Mouse (Mus musculus) midbrain, embryonic 14.5 days (tissue): ENCODE data around the gene Tjp2. TPM values are rescaled to one million over a fixed set of nuclear protein-coding genes. Genes with fewer than 3 reads are reported as not detected.

Source experiments
- ATAC-seq: fragments of 200-750 bp; cut with Nextera tagmentation; 2 replicates; pipeline ENCODE4 v1.8.0; 2017; ENCODE audit warnings: moderate number of reproducible peaks, moderate library complexity; ENCODE audit not compliant: low FRiP score, low TSS enrichment
- DNase-seq: peaks from one replicate; pipeline ENCODE4 v3.0.0-alpha.2; 2015
- H3K27ac ChIP-seq: fragments of 300-500 bp; sonication (generic); replicated peaks from 2 replicates; pipeline ENCODE4 v1.5.1; 2014; ENCODE audit warnings: mild to moderate bottlenecking, low read depth, low read length, moderate library complexity
- H3K27me3 ChIP-seq: fragments of 300-500 bp; sonication (generic); 2 replicates; pipeline ENCODE4 v1.6.1; 2014; ENCODE audit warnings: low read length, control low read depth, mixed read lengths; ENCODE audit not compliant: control insufficient read depth, insufficient read depth
- H3K36me3 ChIP-seq: fragments of 300-500 bp; sonication (generic); 2 replicates; pipeline ENCODE4 v1.6.1; 2014; ENCODE audit warnings: low read length, control low read depth; ENCODE audit not compliant: control insufficient read depth, insufficient read depth
- H3K4me1 ChIP-seq: fragments of 300-500 bp; sonication (generic); 2 replicates; pipeline ENCODE4 v1.6.1; 2014; ENCODE audit warnings: mild to moderate bottlenecking, antibody characterized with exemption, low read length, control low read depth; ENCODE audit not compliant: control insufficient read depth, insufficient read depth
- H3K4me2 ChIP-seq: fragments of 300-500 bp; sonication (generic); 2 replicates; pipeline ENCODE4 v1.6.1; 2014; ENCODE audit warnings: mild to moderate bottlenecking, low read length, moderate library complexity
- H3K4me3 ChIP-seq: fragments of 300-500 bp; sonication (generic); replicated peaks from 2 replicates; pipeline ENCODE4 v1.5.1; 2014; ENCODE audit warnings: low read depth, low read length
- H3K9ac ChIP-seq: fragments of 300-500 bp; sonication (generic); replicated peaks from 2 replicates; pipeline ENCODE4 v1.6.1; 2014; ENCODE audit warnings: mild to moderate bottlenecking, low read length, moderate library complexity
- H3K9me3 ChIP-seq: fragments of 300-500 bp; sonication (generic); 2 replicates; pipeline ENCODE4 v1.6.1; 2016; ENCODE audit warnings: low read length, control low read depth, mixed read lengths; ENCODE audit not compliant: control insufficient read depth
- WGBS: fragments of 180-500 bp; shearing (Covaris S2); extraction: QIAGEN DNeasy Blood & Tissue Kit; methylation state at CpG from one replicate; pipeline ENCODE4 v1.1.7; 2014; 5-methylcytosine and 5-hydroxymethylcytosine counted together
- polyA plus RNA-seq: library from polyadenylated mRNA; unstranded; fragments of >200 nt; fragmentation: Nextera tagmentation; extraction: Ambion mirVana; gene quantifications from 2 replicates; pipeline ENCODE4 v1.2.1, GENCODE M21; 2014

Tjp2 gene
- polyA plus RNA-seq, 1 experiment from 2014 or later = 15.5 TPM

DNA sequence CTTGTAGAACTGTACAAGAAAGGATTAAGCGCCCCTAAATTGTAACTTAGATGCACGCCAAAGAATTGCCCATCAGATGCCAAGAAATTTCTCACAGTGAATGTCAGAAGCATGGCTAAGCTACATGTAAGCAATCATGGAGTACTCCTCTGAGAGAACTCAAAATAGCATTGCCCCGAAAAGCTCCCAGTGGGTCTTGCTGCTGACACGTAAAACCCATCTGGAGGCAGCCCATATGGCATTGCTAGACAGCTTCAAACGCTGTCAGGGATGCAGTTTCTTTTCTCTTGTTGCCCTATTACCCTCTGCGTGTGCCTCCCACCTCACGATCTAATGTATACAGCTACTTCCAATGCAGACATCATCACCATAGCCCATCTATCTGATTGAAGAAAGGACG lies 166.0 kb downstream of the Tjp2 start:
- 89% methylated on average over 8 of the region's 8 CpGs for WGBS
- no peaks in the 10 kb centered on the region for H3K27me3 ChIP-seq
- no peaks in the 10 kb centered on the region for H3K4me1 ChIP-seq
- H3K9ac ChIP-seq = no peak overlapping the region
- no peak overlapping the region for H3K4me3 ChIP-seq
- no peaks in the 10 kb centered on the region for H3K36me3 ChIP-seq
- no peak for ATAC-seq
- H3K9me3 ChIP-seq = no peaks in the 10 kb centered on the region
- no peak overlapping the region for H3K4me2 ChIP-seq
- H3K27ac ChIP-seq = no peak overlapping the region
- DNase-seq = no peak

DNA sequence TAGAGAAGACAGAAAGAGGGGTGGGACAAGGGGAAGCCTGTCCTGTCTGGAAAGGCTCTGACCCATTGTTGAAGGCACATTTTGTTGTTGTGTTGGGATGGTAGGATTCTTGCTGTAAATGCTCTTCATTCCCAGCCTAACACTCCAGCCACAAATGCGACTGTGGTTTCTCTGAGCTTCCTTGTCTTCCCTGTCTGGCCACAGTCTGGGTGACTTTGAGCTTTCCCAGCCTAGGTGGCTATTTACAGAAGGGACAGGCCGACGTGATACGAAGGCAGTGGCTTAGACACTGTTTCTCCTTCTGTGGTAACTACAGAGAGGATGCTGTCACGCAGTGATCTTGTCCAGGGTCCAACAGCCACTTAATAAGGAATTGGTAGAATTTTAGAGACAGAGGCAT lies 166.8 kb downstream of the Tjp2 start:
- WGBS = 90% methylated on average over 5 of the region's 5 CpGs
- Histone ChIP-seq H3K36me3 (no peaks in the 10 kb centered on the region), H3K27ac (no peak overlapping the region), H3K27me3 (no peaks in the 10 kb centered on the region), H3K4me2 (no peak overlapping the region), H3K4me1 (no peaks in the 10 kb centered on the region), H3K9me3 (no peaks in the 10 kb centered on the region), H3K4me3 (no peak overlapping the region), H3K9ac (no peak overlapping the region)
- DNase-seq (no peak), ATAC-seq (no peak)

GRCm38 (mm10) chr19:24056880-24057279 lies 167.9 kb downstream of the Tjp2 start:
- WGBS = 98% methylated on average over 1 of the region's 1 CpGs
- Histone ChIP-seq H3K27ac (no peak overlapping the region), H3K9ac (no peak overlapping the region), H3K4me2 (no peak overlapping the region), H3K27me3 (no peaks in the 10 kb centered on the region), H3K9me3 (no peaks in the 10 kb centered on the region), H3K36me3 (no peaks in the 10 kb centered on the region), H3K4me3 (no peak overlapping the region), H3K4me1 (no peaks in the 10 kb centered on the region)
- DNase-seq (no peak), ATAC-seq (no peak)

DNA sequence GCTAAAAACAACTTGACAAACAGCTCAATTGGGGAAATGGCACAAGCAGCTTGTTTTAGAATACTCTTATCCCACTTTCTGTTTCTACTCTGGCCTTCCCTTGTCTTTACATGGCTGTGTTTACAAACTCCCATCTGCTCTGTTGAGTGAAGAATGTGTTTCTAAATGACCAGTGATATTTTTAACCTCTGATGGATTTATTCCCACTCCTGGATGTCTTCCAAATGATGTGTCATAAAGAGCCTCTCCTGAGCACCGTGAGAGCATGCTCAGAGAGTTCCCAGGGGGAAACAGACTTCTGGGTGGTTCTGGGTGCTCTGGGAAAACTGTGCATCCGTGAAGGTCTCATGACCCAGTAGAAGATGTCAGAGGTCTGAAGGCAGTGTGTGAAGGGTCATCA lies 169.9 kb downstream of the Tjp2 start:
- no peak overlapping the region for H3K4me3 ChIP-seq
- DNase-seq = no peak
- no peaks in the 10 kb centered on the region for H3K4me1 ChIP-seq
- H3K27me3 ChIP-seq = no peaks in the 10 kb centered on the region
- H3K4me2 ChIP-seq = no peak overlapping the region
- no peaks in the 10 kb centered on the region for H3K36me3 ChIP-seq
- H3K27ac ChIP-seq = no peak overlapping the region
- 81% methylated on average over 2 of the region's 2 CpGs for WGBS
- ATAC-seq = no peak
- no peak overlapping the region for H3K9ac ChIP-seq
- no peaks in the 10 kb centered on the region for H3K9me3 ChIP-seq

GRCm38 (mm10) chr19:24054265-24054664 lies 170.6 kb downstream of the Tjp2 start:
- Histone ChIP-seq H3K4me1 (no peaks in the 10 kb centered on the region), H3K27me3 (no peaks in the 10 kb centered on the region), H3K4me3 (no peak overlapping the region), H3K27ac (no peak overlapping the region), H3K4me2 (no peak overlapping the region), H3K9me3 (no peaks in the 10 kb centered on the region), H3K9ac (no peak overlapping the region), H3K36me3 (no peaks in the 10 kb centered on the region)
- DNase-seq = no peak
- WGBS = 90% methylated on average over 5 of the region's 5 CpGs
- no peak for ATAC-seq

DNA sequence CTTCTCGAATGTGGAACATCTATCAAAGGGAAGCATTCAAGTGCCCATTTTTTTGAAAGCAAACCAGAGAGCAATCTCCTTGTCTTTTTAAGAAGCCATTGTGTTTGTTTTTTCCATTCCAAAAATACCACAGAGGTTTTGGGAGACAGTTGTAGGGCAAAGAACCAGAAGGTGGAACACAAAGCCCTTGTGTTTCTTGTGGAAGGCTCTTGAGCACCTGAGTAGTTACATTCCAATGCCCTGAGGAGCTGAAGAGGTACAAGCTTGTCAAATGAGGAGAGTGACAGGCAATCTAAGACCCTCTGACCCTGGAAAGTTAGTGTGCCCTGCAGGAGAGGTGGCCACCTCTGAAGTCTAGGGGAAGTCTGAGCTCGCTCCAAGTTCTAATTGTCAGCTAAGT lies 174.3 kb downstream of the Tjp2 start:
- H3K27me3 ChIP-seq = no peaks in the 10 kb centered on the region
- no peak overlapping the region for H3K4me3 ChIP-seq
- 78% methylated on average over 2 of the region's 2 CpGs for WGBS
- H3K9ac ChIP-seq = no peak overlapping the region
- H3K36me3 ChIP-seq = no peaks in the 10 kb centered on the region
- no peak overlapping the region for H3K27ac ChIP-seq
- DNase-seq (no peak), ATAC-seq (no peak)
- H3K4me2 ChIP-seq = no peak overlapping the region
- H3K4me1 ChIP-seq = no peaks in the 10 kb centered on the region
- no peaks in the 10 kb centered on the region for H3K9me3 ChIP-seq

- Histone ChIP-seq H3K4me1 (no peaks in the 10 kb centered on the region), H3K27me3 (no peaks in the 10 kb centered on the region), H3K9me3 (no peaks in the 10 kb centered on the region), H3K27ac (no peak overlapping the region), H3K4me3 (no peak overlapping the region), H3K9ac (no peak overlapping the region), H3K4me2 (no peak overlapping the region), H3K36me3 (no peaks in the 10 kb centered on the region)
- 88% methylated on average over 3 of the region's 3 CpGs for WGBS
- no peak for DNase-seq
- ATAC-seq = no peak
Measured at GRCm38 (mm10) chr19:24049329-24049728, 175.5 kb downstream of the Tjp2 start.

DNA sequence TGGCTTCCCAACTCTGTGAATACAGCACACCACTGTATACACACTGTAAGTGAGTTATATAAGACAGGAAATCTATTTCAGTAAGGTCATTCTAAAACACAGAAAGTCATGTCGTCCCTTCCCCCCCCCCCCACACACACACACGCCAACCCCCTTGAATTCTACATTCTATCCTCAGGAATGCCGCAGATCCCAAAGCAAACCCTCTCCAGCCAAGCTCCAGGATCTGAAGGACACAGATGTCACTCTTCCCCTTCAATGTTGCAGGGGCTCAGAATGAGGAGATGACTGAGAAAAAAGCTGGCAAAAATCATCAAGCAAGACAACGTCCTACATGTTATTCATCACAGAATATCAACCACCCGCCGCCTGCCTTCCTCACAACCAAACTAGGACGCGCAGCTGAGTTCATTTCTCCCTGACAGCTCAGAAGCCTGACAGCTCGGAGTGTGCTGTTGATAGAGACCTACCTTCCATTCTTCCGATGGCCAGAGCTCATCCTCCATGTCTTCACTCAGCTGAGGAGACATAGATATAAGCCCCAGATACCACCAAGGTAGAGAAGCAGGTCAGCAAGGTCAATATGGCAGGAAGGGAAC lies 178.3 kb downstream of the Tjp2 start:
- no peaks in the 10 kb centered on the region for H3K27me3 ChIP-seq
- H3K4me1 ChIP-seq = no peaks in the 10 kb centered on the region
- 89% methylated on average over 10 of the region's 10 CpGs for WGBS
- DNase-seq (no peak), ATAC-seq (no peak)
- H3K4me2 ChIP-seq = no peak overlapping the region
- H3K9ac ChIP-seq = no peak overlapping the region
- H3K36me3 ChIP-seq = no peaks in the 10 kb centered on the region
- no peak overlapping the region for H3K4me3 ChIP-seq
- no peak overlapping the region for H3K27ac ChIP-seq
- no peaks in the 10 kb centered on the region for H3K9me3 ChIP-seq
